Mouse (Mus musculus): ENCODE measurements around the gene Tmed1.

The Tmed1 gene

DNA sequence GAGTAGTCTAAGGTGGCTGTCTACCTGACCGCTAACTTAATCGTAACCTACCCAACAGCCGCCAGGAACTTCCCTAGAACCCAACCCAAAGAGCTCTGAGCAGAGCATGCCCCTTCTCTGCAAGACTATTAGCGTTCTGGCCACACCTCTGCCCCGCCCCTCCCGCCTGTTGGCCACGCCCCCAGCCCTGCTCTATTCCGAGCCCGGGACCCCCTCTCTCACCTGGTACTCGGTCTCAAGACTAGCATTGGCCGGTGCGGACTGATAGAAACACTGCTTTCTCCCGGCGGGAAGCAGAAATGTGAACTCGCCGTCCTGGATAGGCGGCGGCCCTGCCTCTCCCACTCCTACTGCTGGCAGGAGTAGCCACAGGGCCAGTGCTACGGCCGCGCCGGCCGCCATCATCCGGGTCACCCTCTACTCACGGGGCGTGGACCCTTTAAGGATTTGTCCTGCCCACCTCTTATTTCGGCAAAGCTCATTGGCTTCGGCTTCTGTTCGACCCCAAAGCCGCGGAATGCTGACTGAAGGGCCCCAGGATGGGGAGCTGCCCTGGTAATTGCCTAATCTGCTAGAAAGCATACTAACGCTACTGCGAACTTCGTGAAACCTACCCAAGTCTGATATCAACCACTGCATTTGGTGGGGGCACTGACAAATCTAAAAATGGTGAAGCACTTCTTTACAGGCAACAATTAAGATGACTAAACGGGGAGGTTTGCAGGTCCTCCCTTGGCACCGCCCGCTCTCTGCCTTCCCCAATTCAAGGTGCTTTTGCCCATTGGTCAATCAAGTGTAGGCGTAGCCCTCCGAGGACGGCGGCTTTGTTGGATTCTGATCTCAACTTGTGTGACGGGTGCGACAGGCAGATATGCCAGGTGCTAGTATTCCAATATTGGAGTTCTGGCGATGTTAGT lies at the start of gene Tmed1:
Gene Tmed1 (minus strand): TSS at position 481 of the 917 bp plus-strand sequence.
- CTCF ChIA-PET = no interaction called here

DNA sequence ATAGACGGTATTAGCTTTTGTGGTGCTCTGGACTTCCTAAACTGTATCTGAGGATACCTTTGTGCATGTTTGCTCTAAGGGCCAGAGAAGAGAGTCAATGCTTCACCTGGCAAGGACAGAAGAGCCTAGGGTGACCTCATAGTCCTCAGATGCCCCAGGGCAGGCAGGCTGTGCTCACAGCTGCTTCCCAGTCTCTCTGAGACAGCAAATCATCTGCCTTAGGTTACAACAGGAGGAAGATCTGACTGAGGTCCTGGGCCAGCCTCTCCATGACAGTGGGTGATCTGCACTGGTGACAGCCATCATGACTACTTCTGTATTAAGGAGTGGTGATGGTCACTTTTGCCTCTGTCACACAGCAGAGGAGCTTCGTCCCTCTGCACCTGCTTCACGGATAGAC lies 49.1 kb upstream of the Tmed1 start:
- CTCF ChIA-PET = no interaction called here

DNA sequence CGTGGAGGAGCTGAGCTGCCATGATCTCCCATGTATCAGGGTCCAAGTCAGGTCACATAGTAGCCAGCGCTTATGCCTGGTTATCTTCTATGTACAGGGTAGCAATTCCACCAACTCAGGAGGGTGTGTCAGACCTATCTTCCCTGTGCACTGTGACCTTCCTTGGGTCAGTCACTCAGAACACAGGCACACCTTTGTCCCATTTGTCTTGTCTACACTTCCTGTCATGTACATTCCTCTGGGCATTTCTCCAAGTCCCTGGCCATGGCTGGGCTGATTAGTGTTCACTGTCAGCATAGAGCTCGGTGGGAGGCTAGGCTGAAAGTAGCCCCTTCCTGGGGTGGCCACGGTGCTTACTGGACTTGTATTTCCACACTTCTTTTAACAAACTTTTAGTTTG lies 48.3 kb upstream of the Tmed1 start:
- CTCF ChIA-PET = no interaction called here

DNA sequence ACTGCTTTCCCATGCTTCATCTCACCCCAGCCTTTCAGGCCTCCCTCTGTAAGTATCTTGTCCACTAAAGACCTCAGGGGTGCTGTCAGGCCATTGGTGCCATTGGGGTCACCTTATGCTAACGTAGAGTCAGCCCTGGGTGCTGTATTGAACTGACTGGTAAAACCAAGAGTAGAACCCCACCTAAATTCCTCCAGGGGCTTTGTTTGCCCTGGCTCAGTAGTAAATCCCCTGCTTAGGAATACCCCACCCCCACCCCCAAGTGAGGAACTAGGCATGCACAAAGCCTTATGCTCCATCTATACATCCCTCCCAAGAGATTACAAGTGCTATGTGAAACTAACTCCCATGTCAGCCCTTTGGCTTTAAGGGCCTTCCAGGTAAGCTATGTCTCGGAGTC lies 47.5 kb upstream of the Tmed1 start:
- CTCF ChIA-PET = no interaction called here

DNA sequence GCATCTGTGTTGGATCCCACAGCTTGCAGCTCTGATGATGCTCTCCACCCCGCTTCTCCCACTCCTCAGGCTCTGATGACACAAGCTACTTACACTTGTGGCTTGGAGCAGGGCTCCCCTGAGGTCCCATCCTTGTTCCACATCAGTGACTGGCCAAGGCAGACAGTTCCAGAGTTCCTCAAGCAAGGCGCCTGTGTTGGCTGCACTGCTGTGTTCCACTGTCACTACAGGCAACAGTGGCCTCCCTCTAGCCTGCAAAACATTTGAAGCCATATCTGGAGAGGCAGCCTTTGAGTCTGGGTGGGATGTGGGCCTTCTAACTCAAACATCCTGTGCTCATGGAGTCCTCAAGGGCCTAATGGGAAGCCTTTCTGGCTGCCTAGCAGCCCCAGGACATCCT lies 46.9 kb upstream of the Tmed1 start:
- CTCF ChIA-PET = no interaction called here

DNA sequence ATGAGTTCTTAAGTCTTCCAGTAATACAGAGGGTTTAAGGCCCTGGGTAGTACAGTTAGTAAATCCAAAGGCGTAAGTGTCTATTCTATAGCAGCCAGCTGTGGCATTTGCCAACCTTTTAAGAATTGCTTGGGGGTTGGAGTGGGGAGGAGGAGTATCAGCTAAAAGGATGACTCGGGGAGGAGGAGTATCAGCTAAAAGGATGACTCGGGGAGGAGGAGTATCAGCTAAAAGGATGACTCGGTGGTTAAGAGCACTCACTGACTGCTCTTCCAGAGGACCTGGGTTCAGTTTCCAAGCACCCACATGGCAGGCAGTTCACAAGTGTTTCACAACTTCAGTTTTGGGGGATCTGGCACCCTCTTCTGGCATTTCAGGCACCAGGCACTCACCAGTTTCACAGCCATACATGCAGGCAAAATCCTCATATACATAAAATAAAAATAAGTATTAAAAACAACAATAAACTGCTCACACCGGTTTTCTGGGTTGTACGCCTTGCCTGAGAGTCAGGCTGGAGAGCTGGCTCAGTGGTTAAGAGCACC lies 45.2 kb upstream of the Tmed1 start:
- CTCF ChIA-PET = no interaction called here

DNA sequence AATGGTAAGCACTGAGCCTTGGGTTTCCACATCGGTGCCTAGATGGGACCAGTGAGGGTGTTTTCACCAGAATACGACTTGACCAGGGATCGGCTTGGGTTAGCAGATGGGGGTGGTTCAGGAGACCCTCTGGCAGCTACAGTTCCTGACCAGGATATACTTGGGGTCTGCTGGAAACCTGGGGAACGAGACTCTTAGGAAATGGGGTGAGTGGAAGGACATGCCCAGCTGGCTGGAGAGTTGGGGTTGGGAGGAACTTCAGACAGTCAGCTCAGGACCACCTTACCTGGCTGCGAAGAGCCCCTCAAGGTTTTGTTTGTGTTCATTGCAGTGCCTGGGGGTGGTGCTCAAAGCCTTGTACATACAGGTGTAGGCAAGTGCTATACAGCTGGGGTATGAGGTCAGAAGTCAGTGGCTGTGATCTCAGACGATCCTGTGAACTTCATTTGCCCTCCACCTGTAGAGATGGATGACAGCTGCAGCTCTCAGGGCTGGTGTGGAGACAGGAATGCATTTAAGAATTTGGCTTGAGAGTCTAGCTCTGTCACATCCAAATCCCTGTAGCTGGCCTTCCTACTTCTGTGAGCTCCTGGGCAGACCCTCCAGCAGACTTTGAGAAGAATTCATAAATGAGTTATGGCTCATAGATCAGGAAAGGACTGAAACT lies 43.7 kb upstream of the Tmed1 start:
- CTCF ChIA-PET = no interaction called here

DNA sequence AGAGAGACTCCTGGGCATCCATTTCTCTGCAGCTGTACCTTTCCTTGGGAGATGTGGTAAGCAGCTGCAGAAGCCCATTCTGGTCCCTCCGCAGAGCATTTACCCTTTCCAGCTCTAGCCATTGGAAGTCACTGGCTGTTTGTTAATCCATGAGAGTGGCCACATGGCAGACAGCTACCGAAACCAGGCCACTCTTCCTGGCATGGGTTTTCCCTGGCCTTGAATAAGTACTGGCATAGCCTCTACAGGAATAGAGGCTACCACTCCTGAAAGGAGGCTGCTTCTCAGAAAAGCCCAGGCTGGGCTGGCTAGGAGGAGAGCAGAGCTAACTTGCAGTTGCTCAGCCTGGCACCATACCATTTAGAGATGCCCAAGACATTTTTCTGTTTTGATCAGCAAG lies 41.0 kb upstream of the Tmed1 start:
- CTCF ChIA-PET = no interaction called here

DNA sequence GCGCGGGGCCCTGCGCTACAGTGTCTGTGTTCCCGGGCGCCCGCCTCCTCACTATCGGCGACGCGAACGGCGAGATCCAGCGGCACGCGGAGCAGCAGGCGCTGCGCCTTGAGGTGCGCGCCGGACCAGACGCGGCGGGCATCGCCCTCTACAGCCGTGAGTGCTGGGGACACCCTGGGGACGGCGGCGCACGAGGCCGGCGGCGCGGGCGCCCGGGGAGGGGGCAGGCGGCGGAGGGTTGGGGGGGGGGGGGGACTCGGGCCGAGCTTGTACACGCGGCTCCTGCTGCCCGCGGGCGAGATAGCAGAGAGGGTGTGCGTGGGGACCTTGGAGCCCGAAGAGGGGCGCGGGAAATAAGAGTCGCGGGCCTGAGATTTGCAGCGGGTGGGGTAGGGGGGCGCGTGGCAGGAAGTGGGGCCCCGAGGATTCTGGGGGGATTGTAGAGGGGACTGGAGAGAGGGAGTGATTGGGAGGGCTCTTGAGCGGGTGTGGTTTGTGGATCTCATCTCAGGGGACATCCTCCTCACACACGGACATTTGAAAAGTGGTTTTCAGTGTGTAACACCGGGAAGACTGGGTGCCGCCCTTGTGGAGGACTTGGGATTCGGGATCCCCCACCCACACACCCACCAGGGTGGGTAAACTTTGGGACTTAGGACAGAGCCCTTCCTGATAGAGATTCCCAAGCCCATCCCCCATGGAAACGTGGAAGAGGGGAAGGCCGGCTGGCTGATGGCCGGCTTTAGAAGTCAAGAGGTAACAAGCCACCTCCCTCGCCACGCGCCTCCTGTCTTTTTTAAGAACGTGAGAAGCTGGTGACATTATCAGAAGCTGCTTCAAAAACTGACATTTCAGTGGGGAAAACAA lies 37.3 kb upstream of the Tmed1 start:
- CTCF ChIA-PET = interaction anchor here (0.9 to 1.3 kb wide), 2 partner anchors 10 to 45 kb away, joined by 3 to 4 read pairs; partner anchors contain the start of genes Timm29 and Yipf2

DNA sequence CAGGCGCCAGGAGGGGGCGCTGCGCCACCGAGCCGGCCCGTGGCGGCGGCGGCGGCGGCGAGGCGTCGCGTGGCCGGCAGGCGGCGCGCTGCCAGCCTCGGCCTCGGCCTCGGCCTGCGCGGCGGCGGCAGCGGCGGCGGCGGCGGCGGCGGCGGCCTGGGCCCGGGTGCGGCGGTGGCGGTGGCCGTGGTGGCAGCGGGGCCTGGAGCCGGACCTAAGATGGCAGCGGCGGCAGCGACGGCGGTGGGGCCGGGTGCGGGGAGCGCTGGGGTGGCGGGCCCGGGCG lies 36.7 kb upstream of the Tmed1 start, which contains the start of gene Carm1:
Gene Carm1 (plus strand): TSS at position 106 of the 286 bp plus-strand sequence.
- CTCF ChIA-PET = interaction anchor here (0.9 to 1.3 kb wide), 2 partner anchors 9 to 46 kb away, joined by 3 to 4 read pairs; partner anchors contain the start of genes Timm29 and Yipf2

DNA sequence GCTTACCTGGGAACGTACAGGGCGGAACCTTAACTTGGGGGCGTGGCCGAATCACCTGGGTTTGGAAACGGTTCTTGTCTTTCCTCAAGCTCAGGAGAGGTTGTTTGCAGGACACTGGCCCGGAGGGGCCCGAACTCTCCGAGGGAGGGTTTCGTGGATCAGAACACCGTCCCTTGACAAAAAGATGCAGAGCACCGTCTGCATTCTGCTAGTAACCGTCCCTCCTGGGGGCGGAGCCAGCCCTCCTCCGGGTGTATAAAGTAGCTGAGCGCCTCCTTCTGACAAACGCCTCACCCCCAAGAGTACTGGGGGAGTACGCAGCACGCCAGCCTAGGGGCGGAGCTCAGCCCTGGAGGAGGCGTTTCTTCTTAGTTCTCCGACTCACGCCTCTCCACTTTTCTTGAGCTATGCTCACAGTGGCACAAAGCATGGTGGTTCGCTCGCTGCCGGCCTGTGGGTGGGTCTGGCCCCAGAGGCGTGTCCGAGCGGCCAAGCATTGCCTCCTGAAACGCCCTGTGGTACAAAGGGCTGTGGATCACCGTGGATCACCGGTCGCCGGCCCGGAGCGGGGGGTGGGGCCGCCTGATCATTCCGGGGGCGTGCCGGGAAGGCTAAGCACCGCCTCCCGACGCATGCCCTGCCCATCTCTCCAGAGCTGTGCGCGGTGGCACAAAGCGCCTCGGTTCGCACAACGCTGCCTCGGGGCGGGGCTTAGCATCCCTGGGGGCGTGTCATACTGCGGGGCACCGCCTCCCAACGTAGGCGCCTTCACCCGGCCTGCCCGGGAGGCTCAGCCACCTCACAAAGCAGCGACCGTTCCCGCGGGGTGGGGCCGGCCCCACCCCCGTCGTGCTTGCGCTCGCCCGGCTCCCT lies 36.1 kb upstream of the Tmed1 start:
- CTCF ChIA-PET = interaction anchor here (0.9 to 1.3 kb wide), 2 partner anchors 9 to 47 kb away, joined by 3 to 4 read pairs; partner anchors contain the start of genes Timm29 and Yipf2

DNA sequence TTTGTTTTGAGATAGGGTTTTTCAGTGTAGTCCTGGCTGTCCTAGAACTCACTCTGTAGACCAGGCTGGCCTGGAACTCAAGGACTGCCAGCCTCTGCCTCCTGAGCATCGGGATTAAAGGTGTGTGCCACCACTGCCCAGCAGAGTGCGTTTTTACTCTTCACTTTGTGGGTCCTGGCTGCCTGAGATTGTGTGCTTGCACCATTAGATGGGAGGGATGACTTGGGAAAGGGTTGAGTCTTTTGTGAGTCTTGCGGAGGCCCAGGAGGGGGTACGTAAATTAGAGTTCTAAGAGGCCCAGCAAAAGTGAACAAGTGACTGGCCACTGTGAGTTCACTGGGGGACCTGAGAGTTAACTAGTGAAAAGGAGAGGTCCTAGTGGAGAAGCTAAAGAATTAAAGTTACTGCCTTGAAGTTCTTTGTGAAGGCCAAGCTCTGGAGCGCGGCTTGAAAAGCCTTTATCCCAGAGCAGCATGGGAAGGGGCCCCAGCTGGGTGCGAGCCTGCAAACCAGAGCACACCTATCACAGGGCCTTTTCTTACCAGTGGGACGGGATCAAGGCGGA lies 35.4 kb upstream of the Tmed1 start:
- CTCF ChIA-PET = no interaction called here

DNA sequence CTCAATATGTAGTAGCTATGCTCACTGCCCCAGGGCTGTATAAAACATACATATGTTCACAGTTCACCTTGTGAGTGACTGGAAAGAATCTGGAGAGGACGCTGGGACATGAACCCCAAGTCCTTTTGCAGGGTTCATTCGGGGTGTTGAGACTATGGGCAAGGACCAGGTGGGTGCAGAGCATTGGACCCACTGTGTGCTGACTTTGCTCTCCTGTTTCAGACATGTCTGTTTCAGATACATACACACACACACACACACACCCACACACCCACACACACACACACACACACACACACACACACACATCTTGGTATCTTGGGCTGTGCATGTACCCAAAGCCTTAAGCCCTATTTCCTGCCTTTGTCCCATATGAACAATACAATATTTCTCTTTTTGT lies 31.9 kb upstream of the Tmed1 start:
- CTCF ChIA-PET = interaction anchor here (0.8 kb wide), 1 partner anchor 166 kb away, joined by 4 read pairs; no protein-coding TSS in a partner anchor

DNA sequence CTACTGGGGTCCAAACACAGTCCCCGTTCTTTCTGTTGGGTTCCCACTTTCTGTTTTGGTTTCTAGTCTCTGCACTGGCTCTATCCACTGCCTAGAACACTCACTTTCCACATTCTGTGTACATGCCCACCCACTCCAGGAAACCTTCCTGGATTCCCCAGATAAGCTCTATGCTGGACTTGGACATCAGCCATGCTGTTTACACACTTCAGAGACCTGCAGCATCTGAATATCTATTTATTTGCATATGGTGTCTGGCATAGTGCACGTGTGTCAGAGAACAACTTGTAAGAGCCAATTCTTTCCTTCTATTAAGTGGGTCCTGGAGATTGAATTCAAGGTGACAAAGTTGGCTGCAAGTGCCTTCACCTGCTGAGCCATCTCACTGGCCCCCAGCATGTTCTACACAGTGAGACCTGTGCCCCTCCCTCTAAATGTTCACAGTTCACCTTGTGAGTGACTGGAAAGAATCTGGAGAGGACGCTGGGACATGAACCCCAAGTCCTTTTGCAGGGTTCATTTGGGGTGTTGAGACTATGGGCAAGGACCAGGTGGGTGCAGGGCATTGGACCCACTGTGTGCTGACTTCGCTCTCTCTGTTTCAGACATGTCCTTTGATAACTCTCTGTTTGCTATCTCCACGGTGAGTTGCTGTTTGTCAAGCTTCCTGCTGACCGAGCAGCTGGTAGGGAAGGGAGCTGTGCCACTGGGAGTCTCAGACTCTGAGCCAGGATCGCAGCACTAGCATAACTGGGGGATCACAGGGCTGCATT lies 30.1 kb upstream of the Tmed1 start:
- CTCF ChIA-PET = no interaction called here

DNA sequence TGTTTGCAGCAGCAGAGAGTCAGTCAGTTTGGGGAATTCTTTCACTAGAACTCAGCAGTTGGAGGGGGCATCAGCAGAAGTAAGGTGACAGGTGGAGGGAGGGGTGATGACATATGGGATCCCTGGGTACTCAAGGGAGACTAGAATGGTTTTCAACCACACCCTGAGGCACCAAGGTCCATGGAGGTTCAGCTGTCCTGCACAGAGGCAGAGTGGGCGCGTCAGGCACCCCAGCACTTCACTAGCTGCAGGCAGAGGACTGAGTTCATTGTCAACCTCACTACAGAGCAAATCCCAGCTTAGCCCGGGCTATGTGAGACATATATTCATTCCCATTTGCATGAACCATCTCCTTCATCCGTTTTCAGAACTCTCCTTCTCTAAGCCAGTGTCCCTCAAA lies 27.0 kb upstream of the Tmed1 start:
- CTCF ChIA-PET = interaction anchor here (0.7 kb wide), 1 partner anchor 10 kb away, joined by 4 read pairs; the partner anchor contains the start of gene Carm1

DNA sequence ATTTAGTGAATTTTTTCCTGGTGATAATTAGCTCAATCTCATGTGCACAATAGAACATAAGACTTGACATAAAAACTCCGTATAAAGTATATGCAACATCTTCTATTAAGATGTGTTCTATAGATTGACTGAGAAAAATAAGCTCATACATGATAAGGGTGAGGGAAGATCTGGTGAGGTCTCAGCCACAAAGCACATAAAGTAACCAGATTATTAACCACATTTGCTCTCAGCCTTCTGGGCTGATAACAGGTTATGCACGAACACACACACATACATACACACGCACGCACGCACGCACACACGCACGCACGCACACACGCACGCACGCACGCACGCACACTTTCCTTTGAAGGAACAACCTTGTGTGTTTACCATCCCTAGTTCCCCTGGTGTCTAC lies 26.4 kb upstream of the Tmed1 start:
- CTCF ChIA-PET = interaction anchor here (0.6 kb wide), 1 partner anchor 14 kb away, joined by 3 read pairs; no protein-coding TSS in a partner anchor

DNA sequence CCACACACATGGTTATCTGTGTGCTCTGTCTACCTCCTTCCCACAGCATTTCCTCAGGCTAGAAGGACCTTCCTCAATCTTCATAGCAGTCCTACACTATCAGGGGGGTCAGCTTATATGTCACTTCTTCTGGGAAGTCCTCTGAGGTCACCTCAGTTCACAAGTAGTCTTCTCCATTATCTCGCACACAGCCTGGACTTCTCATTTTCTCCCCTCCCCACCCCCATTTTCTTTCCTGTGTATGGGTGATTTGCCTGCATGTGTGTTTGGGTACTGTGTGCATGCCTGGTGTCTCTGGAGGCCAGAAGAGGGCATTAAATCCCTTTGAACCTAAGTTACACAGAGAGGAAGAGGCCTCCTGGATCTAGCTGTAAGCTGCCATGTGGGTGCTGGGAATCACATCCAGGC lies 17.9 kb upstream of the Tmed1 start:
- CTCF ChIA-PET = no interaction called here

DNA sequence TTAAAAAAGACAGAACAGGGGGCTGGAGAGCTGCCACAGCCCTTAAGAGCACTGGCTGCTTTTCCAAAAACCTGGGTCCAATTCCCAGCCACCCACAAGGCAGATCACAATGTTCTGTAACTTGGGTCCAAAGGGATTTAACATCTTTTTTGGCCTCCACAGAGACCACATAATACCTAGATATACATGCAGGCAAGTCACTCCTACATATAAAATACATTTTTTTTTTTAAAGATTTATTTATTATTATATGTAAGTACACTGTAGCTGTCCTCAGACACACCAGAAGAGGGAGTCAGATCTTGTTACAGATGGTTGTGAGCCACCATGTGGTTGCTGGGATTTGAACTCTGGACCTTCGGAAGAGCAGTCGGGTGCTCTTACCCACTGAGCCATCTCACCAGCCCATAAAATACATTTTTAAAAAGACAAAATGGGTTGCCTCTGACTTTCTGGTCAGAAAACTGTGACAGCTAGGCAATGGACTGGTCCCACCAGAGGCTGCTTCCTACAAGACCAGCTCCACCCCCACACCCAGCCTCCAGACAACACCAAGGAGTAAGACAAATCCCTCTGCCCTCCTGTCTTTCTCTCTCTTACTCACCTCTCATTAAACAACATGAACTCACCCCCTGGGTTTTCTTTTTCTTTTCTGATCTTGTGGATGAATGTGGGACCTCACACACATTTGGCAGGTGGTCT lies 17.2 kb upstream of the Tmed1 start:
- CTCF ChIA-PET = interaction anchor here (0.6 kb wide), 1 partner anchor 229 kb away, joined by 3 read pairs; no protein-coding TSS in a partner anchor

DNA sequence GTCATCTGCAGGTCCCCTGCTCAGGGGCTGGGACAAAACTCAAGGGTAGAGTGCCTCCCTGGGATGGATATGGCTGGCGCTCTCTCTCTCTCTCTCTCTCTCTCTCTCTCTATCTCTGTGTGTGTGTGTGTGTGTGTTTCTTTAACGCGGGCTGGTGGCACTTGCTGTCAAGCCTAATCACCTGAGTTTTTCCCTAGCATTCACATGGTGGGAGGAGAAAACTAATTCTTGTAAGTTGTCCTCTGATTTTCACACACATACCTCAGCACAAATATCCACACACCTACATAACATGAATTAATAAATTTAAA lies 16.5 kb upstream of the Tmed1 start:
- CTCF ChIA-PET = no interaction called here
